Mouse (Mus musculus) kidney, postnatal 0 days (tissue): ENCODE measurements around the gene Ust. TPM values are rescaled to one million over a fixed set of nuclear protein-coding genes. Genes with fewer than 3 reads are reported as not detected.
"Not testable (repeated sequence)": the region's sequence is repeated elsewhere in the genome, so short reads cannot be mapped to it uniquely, and the experiment has no call there.

ENCODE experiments used
- ATAC-seq: fragments of 200-750 bp; cut with Nextera tagmentation; replicated peaks from 2 replicates; pipeline ENCODE4 v1.8.0; 2017; ENCODE audit warnings: low read depth, moderate number of reproducible peaks, moderate TSS enrichment, moderate library complexity; ENCODE audit not compliant: low FRiP score
- DNase-seq: peaks from one replicate; pipeline ENCODE4 v3.0.0-alpha.2; 2016; ENCODE audit warnings: low spot score
- H3K27ac ChIP-seq: fragments of 300-500 bp; sonication (generic); 2 replicates; pipeline ENCODE4 v1.5.1; 2014; ENCODE audit warnings: mild to moderate bottlenecking
- H3K27me3 ChIP-seq: fragments of 300-500 bp; sonication (generic); 2 replicates; pipeline ENCODE4 v1.6.1; 2014; ENCODE audit warnings: low read length, mixed read lengths; ENCODE audit not compliant: insufficient read depth
- H3K36me3 ChIP-seq: fragments of 300-500 bp; sonication (generic); 2 replicates; pipeline ENCODE4 v1.6.1; 2014; ENCODE audit warnings: low read length, mixed read lengths; ENCODE audit not compliant: insufficient read depth
- H3K4me1 ChIP-seq: fragments of 300-500 bp; sonication (generic); replicated peaks from 2 replicates; pipeline ENCODE4 v1.6.1; 2014; ENCODE audit warnings: antibody characterized with exemption, low read length, mixed read lengths; ENCODE audit not compliant: insufficient read depth
- H3K4me2 ChIP-seq: fragments of 300-500 bp; sonication (generic); 2 replicates; pipeline ENCODE4 v1.6.1; 2014; ENCODE audit warnings: mild to moderate bottlenecking, low read length, moderate library complexity, mixed read lengths
- H3K4me3 ChIP-seq: fragments of 300-500 bp; sonication (generic); replicated peaks from 2 replicates; pipeline ENCODE4 v1.5.1; 2014; ENCODE audit warnings: low read depth, low read length
- H3K9ac ChIP-seq: fragments of 300-500 bp; sonication (generic); 2 replicates; pipeline ENCODE4 v1.6.1; 2014; ENCODE audit warnings: low read depth, low read length
- H3K9me3 ChIP-seq: fragments of 300-500 bp; sonication (generic); replicated peaks from 2 replicates; pipeline ENCODE4 v1.6.1; 2016; ENCODE audit warnings: low read length, inconsistent platforms, mixed read lengths
- CTCF ChIP-seq: IDR thresholded peaks from 2 replicates; pipeline ENCODE4 v1.5.1; 2016; ENCODE audit warnings: antibody characterized with exemption, low read depth, mild to moderate bottlenecking, moderate library complexity
- WGBS: fragments of 180-500 bp; shearing (Covaris S2); extraction: QIAGEN DNeasy Blood & Tissue Kit; methylation state at CpG from one replicate; pipeline ENCODE4 v1.1.7; 2014; 5-methylcytosine and 5-hydroxymethylcytosine counted together
- polyA plus RNA-seq: library from polyadenylated mRNA; unstranded; fragments of >200 nt; fragmentation: Nextera tagmentation; extraction: Ambion mirVana; gene quantifications from 2 replicates; pipeline ENCODE4 v1.2.1, GENCODE M21; 2015

Gene Ust
- 4.4 and 4.5 TPM in 2 replicates for polyA plus RNA-seq

DNA sequence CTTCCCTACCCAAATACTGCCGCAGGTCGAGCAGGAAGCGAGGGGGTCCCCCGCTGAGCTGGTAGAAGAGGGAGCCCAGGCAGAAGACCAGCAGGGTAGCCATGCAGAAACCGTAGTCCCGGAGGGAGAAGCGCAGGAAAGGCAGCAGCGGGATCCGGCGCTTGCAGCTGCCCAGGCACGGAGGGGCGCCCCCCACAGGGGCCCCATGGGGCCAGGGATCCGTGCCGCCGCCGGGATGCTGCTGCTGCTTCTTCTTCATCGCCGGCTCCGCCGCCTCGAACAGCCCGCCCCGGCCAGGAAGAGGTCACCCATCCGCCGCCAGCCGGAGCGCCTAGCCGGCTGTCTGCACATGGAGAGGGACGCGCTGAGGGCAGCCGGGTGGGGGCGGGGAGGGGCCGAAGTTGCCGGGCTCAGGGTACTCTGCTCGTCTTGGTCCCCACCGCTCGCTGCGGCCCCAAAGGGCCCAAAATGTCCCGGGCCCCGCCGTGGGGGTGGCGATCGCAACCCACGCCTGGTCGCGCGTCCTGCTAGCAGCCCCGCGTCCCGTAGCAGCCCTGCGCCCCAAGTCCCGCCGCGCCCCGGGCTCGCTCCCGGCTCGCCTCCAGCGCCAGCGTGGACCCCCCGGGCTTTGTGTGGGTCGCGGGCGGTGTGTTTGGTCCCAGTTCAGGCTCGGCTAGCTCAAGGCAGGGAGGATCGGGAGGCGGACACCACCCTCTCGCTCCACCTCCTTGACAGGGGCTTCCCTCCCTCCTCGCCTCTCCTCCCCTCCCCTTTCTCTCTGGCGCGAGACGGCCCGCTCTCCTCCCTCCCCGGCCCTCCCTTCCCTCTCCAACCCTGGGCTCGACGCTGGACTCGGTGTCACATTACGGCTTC is at the start of gene Ust:
Gene Ust, minus strand, starts transcription at position 685 of the 873 bp plus-strand sequence.
- Histone ChIP-seq H3K27me3 (no peaks in the 10 kb centered on the region), H3K36me3 (no peaks in the 10 kb centered on the region), H3K27ac (peak within 1 kb of the TSS; percentile 74), H3K9me3 (no peaks in the 10 kb centered on the region), H3K4me2 (peak within 1 kb of the TSS; percentile 82), H3K9ac (peak within 1 kb of the TSS; percentile 67), H3K4me1 (no peaks in the 10 kb centered on the region; the same call in 1 of the 2 replicates), H3K4me3 (peak within 1 kb of the TSS; percentile 77)
- WGBS: under 1% methylated on average over 56 of the region's 78 CpGs
- ATAC-seq (peak; percentile 91), DNase-seq (peak; percentile 97)
- 0 out of 2 replicates have a peak, but pooled peaks have one; percentile 2 for TF ChIP-seq CTCF

DNA sequence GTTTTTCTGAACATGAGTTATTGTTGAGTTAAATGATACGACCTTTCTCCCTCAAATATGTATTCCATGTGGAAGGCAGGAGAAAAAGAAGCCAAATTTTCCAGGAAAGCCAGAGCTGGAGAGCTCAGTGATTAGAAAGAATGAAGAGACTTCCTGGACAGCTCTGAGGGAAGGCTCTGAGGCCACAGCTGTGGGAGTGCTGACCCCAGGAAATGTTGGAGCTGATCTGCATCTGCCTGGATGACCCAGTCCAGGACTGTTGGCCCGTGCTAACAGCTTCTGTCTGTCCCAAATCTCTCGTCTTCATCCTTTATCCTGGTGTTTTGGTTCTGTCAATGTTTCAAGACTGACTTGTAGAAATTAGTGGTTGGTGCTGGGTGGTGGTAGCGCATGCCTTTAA is 42.7 kb upstream of the Ust start:
- no peak overlapping the region for H3K4me3 ChIP-seq
- no peaks in the 10 kb centered on the region for H3K9me3 ChIP-seq
- H3K4me2 ChIP-seq: no peak overlapping the region
- H3K36me3 ChIP-seq: no peaks in the 10 kb centered on the region
- DNase-seq: peak; percentile 21
- no peak for TF ChIP-seq CTCF
- H3K27me3 ChIP-seq: no peaks in the 10 kb centered on the region
- 64% methylated on average over 4 of the region's 4 CpGs for WGBS
- ATAC-seq: no peak
- H3K27ac ChIP-seq: no peak overlapping the region
- no peak overlapping the region for H3K9ac ChIP-seq
- no peaks in the 10 kb centered on the region for H3K4me1 ChIP-seq

DNA sequence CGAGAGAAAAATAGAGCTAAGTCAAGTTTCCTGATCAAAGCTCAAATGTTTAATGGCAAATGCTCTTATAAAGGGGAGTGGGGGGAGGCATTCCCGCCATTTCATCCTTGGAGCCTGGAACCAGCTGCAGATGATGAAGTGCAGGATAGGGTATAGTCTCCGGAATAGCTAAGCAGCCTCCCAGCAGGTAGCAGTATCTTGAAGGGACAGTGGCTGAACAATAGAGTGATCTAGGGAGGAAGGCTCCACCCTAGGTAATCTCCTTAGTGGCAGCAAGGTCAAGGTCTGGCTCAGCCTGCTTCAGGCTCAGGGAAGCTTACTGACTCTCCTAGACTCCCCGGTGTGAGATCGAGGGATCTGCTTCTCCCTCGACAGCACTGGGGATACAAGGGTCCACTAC is 40.9 kb upstream of the Ust start:
- ATAC-seq, H3K9me3 ChIP-seq, H3K27me3 ChIP-seq, H3K4me3 ChIP-seq, H3K4me1 ChIP-seq, H3K9ac ChIP-seq, H3K4me2 ChIP-seq, H3K36me3 ChIP-seq, DNase-seq, H3K27ac ChIP-seq: not testable (repeated sequence)
- 73% methylated on average over 6 of the region's 6 CpGs for WGBS

DNA sequence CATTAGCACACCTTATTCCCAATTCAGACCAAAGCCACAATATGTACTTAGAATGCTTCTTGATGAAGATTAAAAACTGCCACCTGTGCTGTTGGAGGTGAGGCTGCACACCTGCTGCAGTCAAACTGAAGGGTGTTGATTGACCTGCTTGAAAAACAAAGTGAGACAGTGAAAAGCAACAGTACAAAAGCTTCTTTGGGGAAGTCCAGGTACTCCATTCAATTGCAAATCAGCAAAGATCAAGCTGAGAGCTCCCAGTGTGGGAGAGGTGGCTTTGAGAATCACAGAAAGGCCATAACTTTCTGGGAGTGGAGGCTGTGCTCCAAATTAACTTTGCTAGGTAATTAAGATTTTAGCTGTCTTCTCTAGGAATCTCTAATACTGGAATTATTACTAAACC is 33.6 kb upstream of the Ust start:
- H3K27ac ChIP-seq, H3K9ac ChIP-seq, H3K27me3 ChIP-seq, H3K4me3 ChIP-seq, ATAC-seq, H3K9me3 ChIP-seq, H3K4me2 ChIP-seq, H3K4me1 ChIP-seq, H3K36me3 ChIP-seq, DNase-seq: not testable (repeated sequence)

DNA sequence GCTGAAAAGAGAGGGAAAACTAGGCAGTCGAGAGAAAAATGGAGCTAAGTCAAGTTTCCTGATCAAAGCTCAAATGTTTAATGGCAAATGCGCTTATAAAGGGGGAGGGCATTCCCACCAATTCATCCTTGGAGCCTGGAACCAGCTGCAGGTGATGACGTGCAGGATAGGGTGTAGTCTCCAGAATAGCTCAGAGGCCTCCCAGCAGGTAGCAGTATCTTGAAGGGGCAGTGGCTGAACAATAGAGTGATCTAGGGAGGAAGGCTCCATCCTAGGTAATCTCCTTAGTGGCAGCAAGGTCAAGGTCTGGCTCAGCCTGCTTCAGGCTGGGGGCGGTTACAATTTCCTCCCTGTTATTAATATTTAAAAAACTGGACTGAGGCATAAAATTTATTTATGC is 33.0 kb upstream of the Ust start:
- not testable (repeated sequence) for H3K27me3 ChIP-seq, H3K27ac ChIP-seq, H3K9ac ChIP-seq, ATAC-seq, H3K4me3 ChIP-seq, H3K4me1 ChIP-seq, H3K9me3 ChIP-seq, DNase-seq, H3K36me3 ChIP-seq, H3K4me2 ChIP-seq
- 96% methylated on average over 4 of the region's 4 CpGs for WGBS

DNA sequence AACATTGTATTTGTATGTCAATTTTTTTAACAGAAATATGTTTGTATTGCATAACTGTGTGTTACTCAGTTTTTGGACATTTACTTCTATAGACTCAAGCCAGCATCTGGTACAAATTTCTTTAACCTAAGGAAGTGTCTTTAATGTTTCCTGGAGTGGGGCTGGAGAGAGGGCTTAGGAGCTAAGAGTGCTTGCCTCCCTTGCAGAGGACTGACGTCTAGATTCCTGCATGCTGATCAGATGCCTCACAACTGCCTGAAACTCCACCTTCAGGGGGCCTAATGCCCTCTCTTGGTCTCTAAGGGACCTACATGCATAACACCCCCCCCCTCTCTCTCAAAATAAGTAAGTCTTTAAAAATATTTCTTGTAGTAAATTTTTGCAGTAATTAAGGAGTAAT is 22.9 kb upstream of the Ust start:
- WGBS: 7% methylated on average over 1 of the region's 1 CpGs
- ATAC-seq (no peak), DNase-seq (no peak)

More for the DNA sequence above, 22.9 kb upstream of the Ust start:
- H3K36me3 ChIP-seq: no peaks in the 10 kb centered on the region
- no peaks in the 10 kb centered on the region for H3K4me1 ChIP-seq
- no peak overlapping the region for H3K27ac ChIP-seq
- H3K27me3 ChIP-seq: no peaks in the 10 kb centered on the region
- H3K4me2 ChIP-seq: no peak overlapping the region
- H3K9ac ChIP-seq: no peak overlapping the region
- H3K4me3 ChIP-seq: no peak overlapping the region
- no peaks in the 10 kb centered on the region for H3K9me3 ChIP-seq
- 0 out of 2 replicates have a peak, but pooled peaks have one; percentile 8 for TF ChIP-seq CTCF
